Mouse (Mus musculus) intestine, embryonic 14.5 days (tissue): Measurements from ENCODE around the gene Adamtsl1. TPM values are rescaled to one million over a fixed set of nuclear protein-coding genes. Genes with fewer than 3 reads are reported as not detected.

Experiments used
- ATAC-seq: fragments of 200-750 bp; cut with Nextera tagmentation; replicated peaks from 2 replicates; pipeline ENCODE4 v1.8.0; 2017; ENCODE audit warnings: low read depth, moderate number of reproducible peaks, moderate TSS enrichment, moderate library complexity; ENCODE audit not compliant: low FRiP score, low TSS enrichment
- DNase-seq: peaks from one replicate; pipeline ENCODE4 v3.0.0-alpha.2; 2018; ENCODE audit warnings: low spot score
- H3K27ac ChIP-seq: fragments of 300-500 bp; sonication (generic); 2 replicates; pipeline ENCODE4 v1.5.1; 2014; ENCODE audit warnings: low read depth, mild to moderate bottlenecking, control low read depth
- H3K27me3 ChIP-seq: fragments of 300-500 bp; sonication (generic); replicated peaks from 2 replicates; pipeline ENCODE4 v1.6.1; 2014; ENCODE audit warnings: low read length, control low read depth; ENCODE audit not compliant: control insufficient read depth, insufficient read depth
- H3K36me3 ChIP-seq: fragments of 300-500 bp; sonication (generic); 2 replicates; pipeline ENCODE4 v1.6.1; 2014; ENCODE audit warnings: low read length, control low read depth; ENCODE audit not compliant: control insufficient read depth, insufficient read depth
- H3K4me1 ChIP-seq: fragments of 300-500 bp; sonication (generic); replicated peaks from 2 replicates; pipeline ENCODE4 v1.6.1; 2014; ENCODE audit warnings: low read length, control low read depth, mixed read lengths; ENCODE audit not compliant: control insufficient read depth, insufficient read depth
- H3K4me2 ChIP-seq: fragments of 300-500 bp; sonication (generic); 2 replicates; pipeline ENCODE4 v1.6.1; 2014; ENCODE audit warnings: low read length
- H3K4me3 ChIP-seq: fragments of 300-500 bp; sonication (generic); 2 replicates; pipeline ENCODE4 v1.5.1; 2014; ENCODE audit warnings: low read depth, low read length, control low read depth, mixed read lengths
- H3K9ac ChIP-seq: fragments of 300-500 bp; sonication (generic); 2 replicates; pipeline ENCODE4 v1.6.1; 2014; ENCODE audit warnings: mild to moderate bottlenecking, low read length
- H3K9me3 ChIP-seq: fragments of 300-500 bp; sonication (generic); 2 replicates; pipeline ENCODE4 v1.6.1; 2016; ENCODE audit warnings: low read length, control low read depth; ENCODE audit not compliant: control insufficient read depth
- WGBS: fragments of 180-500 bp; shearing (Covaris S2); extraction: QIAGEN DNeasy Blood & Tissue Kit; methylation state at CpG from one replicate; pipeline ENCODE4 v1.1.7; 2014; 5-methylcytosine and 5-hydroxymethylcytosine counted together
- polyA plus RNA-seq: library from polyadenylated mRNA; unstranded; fragments of >200 nt; fragmentation: Nextera tagmentation; extraction: Ambion mirVana; gene quantifications from 2 replicates; pipeline ENCODE4 v1.2.1, GENCODE M21; 2014

Gene Adamtsl1
- polyA plus RNA-seq, 1 experiment from 2014 or later, result 12.4 TPM

DNA sequence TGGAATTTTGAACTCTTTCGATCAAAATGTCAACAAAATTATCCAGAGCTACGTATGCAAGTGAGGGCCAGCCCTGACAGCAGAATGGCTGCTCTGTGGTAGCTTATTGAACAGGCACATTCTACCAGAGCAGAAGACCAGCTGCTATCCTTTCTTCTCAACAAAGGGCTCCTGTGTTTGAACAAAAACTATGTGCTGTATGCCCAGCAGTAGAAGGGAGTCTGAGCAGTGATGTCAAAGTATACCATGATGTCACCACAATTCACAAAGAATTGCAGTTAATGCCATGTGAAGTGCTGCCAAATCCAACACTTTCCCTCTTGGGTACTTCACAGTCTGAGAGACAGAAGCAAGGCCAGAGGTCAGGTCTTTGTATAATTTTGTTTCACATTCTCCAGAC is 675.9 kb downstream of the Adamtsl1 start:
- Histone ChIP-seq H3K9me3 (no peaks in the 10 kb centered on the region), H3K4me3 (no peak overlapping the region), H3K27ac (no peak overlapping the region), H3K27me3 (no peaks in the 10 kb centered on the region), H3K4me1 (peaks cover 8% of the 10 kb centered on the region; the same call in 1 of the 2 replicates), H3K4me2 (no peak overlapping the region), H3K9ac (no peak overlapping the region), H3K36me3 (no peaks in the 10 kb centered on the region)
- ATAC-seq (peak; percentile 70; the same call in 1 of the 2 replicates), DNase-seq (no peak)
- WGBS, result 25% methylated on average over 2 of the region's 2 CpGs

DNA sequence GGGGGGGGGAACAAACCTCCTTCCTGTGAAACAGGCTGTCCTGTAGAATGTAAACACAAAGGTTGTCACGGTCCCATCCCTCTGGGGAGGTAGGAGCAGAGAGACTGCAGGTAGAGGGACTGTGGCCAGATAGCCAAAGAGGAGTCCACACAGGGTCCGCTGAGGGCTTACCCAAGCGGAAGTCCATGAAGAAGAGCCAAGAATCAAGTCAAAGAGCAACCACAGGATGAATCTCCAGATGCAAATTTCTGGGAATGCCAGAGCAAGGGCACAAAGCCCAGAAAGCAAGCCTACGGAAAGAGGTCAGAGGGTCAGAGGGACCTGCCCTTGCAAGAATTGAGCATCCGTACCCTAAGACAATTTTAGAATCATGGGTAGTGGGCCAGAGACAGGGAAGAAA is 677.2 kb downstream of the Adamtsl1 start:
- WGBS, result 74% methylated on average over 5 of the region's 5 CpGs
- no peak for ATAC-seq

DNA sequence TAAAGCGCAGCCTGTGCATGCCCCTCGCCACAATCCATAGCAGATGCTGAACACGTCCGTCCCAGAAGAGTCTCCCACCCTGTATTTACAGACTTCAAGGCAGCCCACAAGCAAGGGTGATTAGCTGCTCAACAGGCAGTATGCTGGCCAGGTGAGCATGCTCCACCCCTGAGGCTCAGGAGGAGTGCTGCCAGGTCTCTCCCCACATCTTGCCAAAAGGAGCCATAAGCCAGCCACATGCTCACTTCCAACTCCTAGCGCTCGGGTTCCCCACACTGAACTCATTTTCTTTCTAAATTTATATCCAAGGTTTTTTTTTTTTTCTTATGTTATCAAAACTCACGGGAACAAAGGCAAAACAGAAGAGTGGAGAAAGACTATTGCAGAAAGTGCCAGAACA is 687.8 kb downstream of the Adamtsl1 start:
- WGBS, result 83% methylated on average over 7 of the region's 7 CpGs
- DNase-seq (no peak), ATAC-seq (no peak)
- Histone ChIP-seq H3K4me1 (no peaks in the 10 kb centered on the region), H3K27me3 (no peaks in the 10 kb centered on the region), H3K27ac (no peak overlapping the region), H3K4me3 (no peak overlapping the region), H3K9me3 (no peaks in the 10 kb centered on the region), H3K4me2 (no peak overlapping the region), H3K36me3 (no peaks in the 10 kb centered on the region), H3K9ac (no peak overlapping the region)

More for the DNA sequence above, 677.2 kb downstream of the Adamtsl1 start:
- no peaks in the 10 kb centered on the region for H3K9me3 ChIP-seq
- H3K9ac ChIP-seq, result no peak overlapping the region
- DNase-seq, result no peak
- H3K27ac ChIP-seq, result no peak overlapping the region
- H3K4me1 ChIP-seq, result peaks cover 8% of the 10 kb centered on the region; the same call in 1 of the 2 replicates
- H3K4me3 ChIP-seq, result no peak overlapping the region
- no peaks in the 10 kb centered on the region for H3K27me3 ChIP-seq
- no peak overlapping the region for H3K4me2 ChIP-seq
- H3K36me3 ChIP-seq, result no peaks in the 10 kb centered on the region

DNA sequence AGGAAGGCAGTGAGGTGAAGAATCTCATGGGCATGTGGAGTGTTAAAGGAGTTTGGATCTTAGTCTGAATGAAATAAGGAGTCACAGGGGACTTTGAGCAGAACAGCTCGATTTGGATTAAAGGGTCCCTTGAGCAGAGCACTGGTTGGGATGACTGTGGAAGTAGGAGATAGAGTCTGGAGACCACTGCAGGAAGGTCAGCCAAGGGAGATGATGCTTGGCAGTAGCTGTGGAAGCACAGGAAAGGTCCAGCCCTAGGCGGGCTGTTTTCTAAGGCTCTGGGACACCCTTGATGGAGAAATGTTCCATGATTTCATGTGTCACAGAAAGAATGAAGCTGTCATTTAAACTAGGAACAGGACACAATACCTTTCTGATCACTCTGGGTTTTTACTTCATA is 689.3 kb downstream of the Adamtsl1 start:
- Histone ChIP-seq H3K4me2 (no peak overlapping the region), H3K4me3 (no peak overlapping the region), H3K9me3 (no peaks in the 10 kb centered on the region), H3K36me3 (no peaks in the 10 kb centered on the region), H3K4me1 (no peaks in the 10 kb centered on the region), H3K27ac (no peak overlapping the region), H3K9ac (no peak overlapping the region), H3K27me3 (no peaks in the 10 kb centered on the region)
- ATAC-seq, result no peak
- WGBS, result 92% methylated on average over 2 of the region's 2 CpGs
- no peak for DNase-seq

DNA sequence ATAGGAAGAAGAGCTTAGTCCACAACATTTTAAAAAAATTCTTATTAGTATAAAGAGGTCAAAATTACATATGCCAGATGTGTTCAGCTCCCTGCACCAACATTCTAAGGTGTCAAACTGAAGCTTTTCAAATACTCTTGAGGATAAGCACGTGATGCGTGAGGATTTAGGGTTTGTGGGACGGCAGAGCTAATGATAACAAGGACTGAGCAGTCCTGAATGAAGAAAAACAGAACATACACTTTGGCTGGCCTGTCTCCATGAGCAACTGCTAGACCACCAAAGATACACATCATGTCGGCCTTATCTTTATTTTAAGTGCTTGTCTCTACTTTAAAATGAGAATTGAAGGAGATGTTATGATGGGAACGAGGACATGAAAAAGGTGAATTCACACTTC is 710.9 kb downstream of the Adamtsl1 start:
- ATAC-seq (peak; percentile 60; the same call in 1 of the 2 replicates), DNase-seq (no peak)
- Histone ChIP-seq H3K9me3 (no peaks in the 10 kb centered on the region), H3K9ac (no peak overlapping the region), H3K27me3 (no peaks in the 10 kb centered on the region), H3K27ac (0 out of 2 replicates have a peak overlapping the region, but pooled peaks have one; percentile 62), H3K4me3 (no peak overlapping the region), H3K4me1 (peaks cover 6% of the 10 kb centered on the region), H3K4me2 (no peak overlapping the region), H3K36me3 (no peaks in the 10 kb centered on the region)
- 32% methylated on average over 5 of the region's 5 CpGs for WGBS

DNA sequence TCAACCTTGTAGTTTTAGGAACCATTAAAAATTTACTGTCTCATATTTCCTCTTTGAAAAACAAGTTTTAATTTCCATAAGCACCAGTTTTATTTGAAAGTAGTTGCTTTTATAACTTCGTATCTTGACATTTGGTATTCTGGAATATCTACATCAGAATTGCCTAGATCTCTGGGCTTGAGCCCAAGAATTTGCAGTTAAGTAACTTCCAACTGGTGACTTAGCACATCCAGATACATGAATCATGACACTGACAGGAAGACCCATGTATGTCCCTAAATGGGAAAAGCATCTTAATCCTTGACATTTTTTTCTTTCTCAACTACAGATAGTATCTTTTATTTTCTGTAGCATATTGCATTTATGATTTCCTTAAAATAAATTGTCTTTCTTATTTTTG is 713.1 kb downstream of the Adamtsl1 start:
- Histone ChIP-seq H3K27me3 (no peaks in the 10 kb centered on the region), H3K4me1 (peaks cover 6% of the 10 kb centered on the region), H3K4me2 (no peak overlapping the region), H3K27ac (no peak overlapping the region), H3K4me3 (no peak overlapping the region), H3K36me3 (no peaks in the 10 kb centered on the region), H3K9ac (no peak overlapping the region), H3K9me3 (no peaks in the 10 kb centered on the region)
- ATAC-seq (no peak), DNase-seq (no peak)
- WGBS, result 65% methylated on average over 1 of the region's 1 CpGs

DNA sequence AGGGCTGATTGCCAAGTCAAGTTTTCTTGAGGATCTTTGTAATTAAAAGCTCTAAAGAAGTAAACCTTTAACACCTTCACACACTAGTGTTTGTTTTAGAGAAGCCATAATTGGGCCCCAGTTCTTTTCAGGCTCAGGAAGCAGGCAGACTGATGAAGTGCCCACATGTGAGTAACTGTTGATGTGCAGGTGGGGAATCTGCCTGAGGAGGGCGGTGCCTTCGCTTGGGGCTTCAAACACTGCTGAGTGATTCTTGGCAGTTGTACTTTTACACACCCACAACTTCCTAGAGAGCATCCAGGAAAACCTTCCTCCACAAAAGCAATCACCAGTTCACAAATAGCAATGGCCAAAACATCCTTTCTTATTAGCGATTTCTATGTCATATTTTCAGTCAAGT is 719.2 kb downstream of the Adamtsl1 start:
- no peaks in the 10 kb centered on the region for H3K4me1 ChIP-seq
- no peak for ATAC-seq
- WGBS, result 65% methylated on average over 3 of the region's 3 CpGs

DNA sequence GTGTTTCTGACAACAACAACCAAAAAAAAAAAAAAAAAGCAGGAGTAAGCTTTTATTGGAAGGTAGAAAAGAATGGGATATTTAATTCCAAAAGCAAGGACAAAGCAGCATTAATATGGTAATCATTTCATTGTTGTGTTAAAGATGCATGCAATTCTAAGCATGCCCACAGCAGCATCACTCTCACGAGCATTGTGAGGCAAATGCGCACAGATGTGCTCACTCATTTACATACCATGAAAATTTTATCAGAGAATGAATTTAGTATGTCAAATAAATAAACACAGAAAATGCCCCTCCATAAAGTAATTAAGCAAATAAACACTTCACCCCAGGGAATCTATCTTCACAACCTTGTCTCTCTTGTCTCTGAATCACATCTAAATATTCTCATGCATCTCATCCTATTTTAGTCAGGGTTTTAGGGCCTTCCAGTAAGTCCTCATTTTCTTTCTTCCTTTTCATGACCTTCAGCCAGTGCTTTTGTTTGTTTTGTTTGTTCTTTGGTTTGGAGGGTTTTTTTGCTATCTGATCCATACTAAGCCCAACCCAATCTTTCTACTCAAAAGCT is 728.0 kb downstream of the Adamtsl1 start:
- H3K27me3 ChIP-seq, result no peaks in the 10 kb centered on the region
- H3K9ac ChIP-seq, result no peak overlapping the region
- no peak for ATAC-seq
- no peak overlapping the region for H3K4me3 ChIP-seq
- H3K4me2 ChIP-seq, result no peak overlapping the region
- H3K4me1 ChIP-seq, result no peaks in the 10 kb centered on the region
- 82% methylated on average over 2 of the region's 2 CpGs for WGBS
- no peak overlapping the region for H3K27ac ChIP-seq
- no peaks in the 10 kb centered on the region for H3K36me3 ChIP-seq
- H3K9me3 ChIP-seq, result no peaks in the 10 kb centered on the region
- no peak for DNase-seq

More for the DNA sequence above, 719.2 kb downstream of the Adamtsl1 start:
- no peak for DNase-seq
- Histone ChIP-seq H3K9me3 (no peaks in the 10 kb centered on the region), H3K27me3 (no peaks in the 10 kb centered on the region), H3K27ac (no peak overlapping the region), H3K4me2 (no peak overlapping the region), H3K4me3 (no peak overlapping the region), H3K9ac (no peak overlapping the region), H3K36me3 (no peaks in the 10 kb centered on the region)

DNA sequence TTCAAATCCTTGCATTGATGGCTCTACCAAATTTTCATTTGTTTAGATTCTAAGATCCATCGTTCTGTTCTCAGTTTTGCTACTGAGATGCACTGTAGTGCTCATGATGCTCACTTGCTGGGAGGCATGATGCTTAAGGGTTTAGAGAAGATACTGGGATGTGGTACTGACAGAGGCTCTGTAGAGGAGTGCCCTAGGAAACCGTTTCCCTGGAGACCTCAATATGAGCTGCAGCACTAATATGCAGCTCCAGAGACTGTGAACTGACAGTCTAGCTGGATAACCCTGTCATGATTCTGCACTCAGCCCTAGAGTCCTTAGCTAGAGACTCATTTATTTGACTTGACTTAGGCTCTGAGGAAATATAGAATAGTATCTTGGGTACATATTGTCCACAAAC is 756.1 kb downstream of the Adamtsl1 start:
- WGBS, result 64% methylated on average over 2 of the region's 2 CpGs
- Histone ChIP-seq H3K36me3 (no peaks in the 10 kb centered on the region), H3K27ac (no peak overlapping the region), H3K27me3 (no peaks in the 10 kb centered on the region), H3K4me3 (no peak overlapping the region), H3K4me2 (no peak overlapping the region), H3K4me1 (peaks cover 4% of the 10 kb centered on the region; the same call in 1 of the 2 replicates), H3K9ac (no peak overlapping the region), H3K9me3 (no peaks in the 10 kb centered on the region)
- ATAC-seq (no peak), DNase-seq (no peak)
